Mouse (Mus musculus) liver, embryonic 16.5 days (tissue): ENCODE results near the gene Vcp. TPM values are rescaled to one million over a fixed set of nuclear protein-coding genes. Genes with fewer than 3 reads are reported as not detected.

ENCODE experiments used
- ATAC-seq: fragments of 200-750 bp; cut with Nextera tagmentation; 2 replicates; pipeline ENCODE4 v1.8.0; 2017; ENCODE audit warnings: low read depth, mild to moderate bottlenecking, moderate number of reproducible peaks, moderate library complexity
- H3K27ac ChIP-seq: fragments of 300-500 bp; sonication (generic); 2 replicates; pipeline ENCODE4 v1.5.1; 2014; ENCODE audit warnings: mild to moderate bottlenecking, low read length
- H3K27me3 ChIP-seq: fragments of 300-500 bp; sonication (generic); 2 replicates; pipeline ENCODE4 v1.6.1; 2014; ENCODE audit warnings: low read depth, low read length, mixed read lengths; ENCODE audit not compliant: control insufficient read depth, insufficient read depth
- H3K36me3 ChIP-seq: fragments of 300-500 bp; sonication (generic); 2 replicates; pipeline ENCODE4 v1.6.1; 2014; ENCODE audit warnings: mild to moderate bottlenecking; ENCODE audit not compliant: control insufficient read depth, insufficient read depth
- H3K4me1 ChIP-seq: fragments of 300-500 bp; sonication (generic); 2 replicates; pipeline ENCODE4 v1.6.1; 2014; ENCODE audit warnings: low read depth, low read length, mixed read lengths; ENCODE audit not compliant: control insufficient read depth
- H3K4me2 ChIP-seq: fragments of 300-500 bp; sonication (generic); 2 replicates; pipeline ENCODE4 v1.6.1; 2014; ENCODE audit warnings: low read depth, low read length, mixed read lengths
- H3K4me3 ChIP-seq: fragments of 300-500 bp; sonication (generic); 2 replicates; pipeline ENCODE4 v1.5.1; 2014; ENCODE audit warnings: low read depth, mild to moderate bottlenecking, low read length
- H3K9ac ChIP-seq: fragments of 300-500 bp; sonication (generic); 2 replicates; pipeline ENCODE4 v1.6.1; 2014; ENCODE audit warnings: low read depth, low read length
- H3K9me3 ChIP-seq: fragments of 300-500 bp; sonication (generic); replicated peaks from 2 replicates; pipeline ENCODE4 v1.6.1; 2016; ENCODE audit warnings: low read length; ENCODE audit not compliant: control insufficient read depth
- WGBS: fragments of 180-500 bp; shearing (Covaris S2); extraction: QIAGEN DNeasy Blood & Tissue Kit; methylation state at CpG from one replicate; pipeline ENCODE4 v1.1.7; 2014; ENCODE audit not compliant: insufficient replicate concordance; 5-methylcytosine and 5-hydroxymethylcytosine counted together
- polyA plus RNA-seq: library from polyadenylated mRNA; unstranded; fragments of >200 nt; fragmentation: Nextera tagmentation; extraction: Ambion mirVana; gene quantifications from 2 replicates; pipeline ENCODE4 v1.2.1, GENCODE M21; 2015

Gene Vcp
- polyA plus RNA-seq, 1 experiment from 2014 or later: 192 TPM

DNA sequence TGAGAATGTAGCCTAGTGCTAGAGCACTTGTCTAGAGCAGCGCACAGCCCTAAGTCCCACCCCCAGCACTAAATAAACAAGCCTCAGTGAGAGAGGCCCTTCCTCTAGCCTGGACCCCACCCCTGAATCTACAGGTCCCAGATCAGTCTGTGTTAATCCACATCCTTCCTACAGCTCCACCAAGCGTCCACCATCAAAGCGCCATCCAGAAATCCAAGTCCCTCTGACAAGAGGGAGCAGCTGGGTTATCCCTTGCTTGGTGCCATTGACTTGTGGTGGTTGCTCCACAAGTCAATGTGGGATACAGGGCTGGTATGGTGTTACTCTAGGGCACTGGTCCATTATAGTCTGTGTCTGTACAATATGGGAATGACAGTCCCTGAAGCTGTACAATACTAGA, 45.1 kb downstream of the Vcp start:
- WGBS: 75% methylated on average over 3 of the region's 3 CpGs
- no peak overlapping the region for H3K27ac ChIP-seq

GRCm38 (mm10) chr4:42954297-42954696, 46.0 kb downstream of the Vcp start:
- H3K4me1 ChIP-seq: peaks cover 2% of the 10 kb centered on the region; the same call in 1 of the 2 replicates
- peaks cover 13% of the 10 kb centered on the region for H3K27me3 ChIP-seq
- H3K4me2 ChIP-seq: no peak overlapping the region
- H3K4me3 ChIP-seq: no peak overlapping the region
- ATAC-seq: no peak
- 13% methylated on average over 10 of the region's 10 CpGs for WGBS
- no peak overlapping the region for H3K9ac ChIP-seq
- H3K9me3 ChIP-seq: no peaks in the 10 kb centered on the region
- no peak overlapping the region for H3K27ac ChIP-seq
- H3K36me3 ChIP-seq: no peaks in the 10 kb centered on the region

More for the DNA sequence above, 45.1 kb downstream of the Vcp start:
- Histone ChIP-seq H3K36me3 (no peaks in the 10 kb centered on the region), H3K4me1 (peaks cover under 1% of the 10 kb centered on the region; the same call in 1 of the 2 replicates), H3K9me3 (no peaks in the 10 kb centered on the region), H3K9ac (no peak overlapping the region), H3K4me2 (no peak overlapping the region), H3K27me3 (peaks cover 5% of the 10 kb centered on the region), H3K4me3 (no peak overlapping the region)
- ATAC-seq: no peak

- H3K9ac ChIP-seq: no peak overlapping the region
- no peaks in the 10 kb centered on the region for H3K36me3 ChIP-seq
- H3K4me1 ChIP-seq: peaks cover 2% of the 10 kb centered on the region; the same call in 1 of the 2 replicates
- peaks cover 20% of the 10 kb centered on the region for H3K27me3 ChIP-seq
- no peak overlapping the region for H3K27ac ChIP-seq
- no peaks in the 10 kb centered on the region for H3K9me3 ChIP-seq
- 56% methylated on average over 10 of the region's 10 CpGs for WGBS
- H3K4me2 ChIP-seq: no peak overlapping the region
- H3K4me3 ChIP-seq: no peak overlapping the region
- no peak for ATAC-seq
Observed at GRCm38 (mm10) chr4:42953435-42954094, 46.7 kb downstream of the Vcp start.

GRCm38 (mm10) chr4:42952563-42952962, 47.7 kb downstream of the Vcp start:
- Histone ChIP-seq H3K4me3 (no peak overlapping the region), H3K9ac (no peak overlapping the region), H3K27ac (no peak overlapping the region), H3K36me3 (no peaks in the 10 kb centered on the region), H3K4me2 (no peak overlapping the region), H3K27me3 (peaks cover 30% of the 10 kb centered on the region), H3K9me3 (no peaks in the 10 kb centered on the region), H3K4me1 (peaks cover 2% of the 10 kb centered on the region; the same call in 1 of the 2 replicates)
- 63% methylated on average over 7 of the region's 7 CpGs for WGBS
- ATAC-seq: no peak

GRCm38 (mm10) chr4:42951206-42952195, 48.8 kb downstream of the Vcp start:
- Histone ChIP-seq H3K27me3 (peaks cover 38% of the 10 kb centered on the region), H3K9ac (no peak overlapping the region), H3K27ac (no peak overlapping the region), H3K9me3 (no peaks in the 10 kb centered on the region), H3K4me2 (no peak overlapping the region), H3K4me3 (no peak overlapping the region), H3K36me3 (no peaks in the 10 kb centered on the region), H3K4me1 (peaks cover 2% of the 10 kb centered on the region; the same call in 1 of the 2 replicates)
- ATAC-seq: no peak
- 51% methylated on average over 11 of the region's 11 CpGs for WGBS

DNA sequence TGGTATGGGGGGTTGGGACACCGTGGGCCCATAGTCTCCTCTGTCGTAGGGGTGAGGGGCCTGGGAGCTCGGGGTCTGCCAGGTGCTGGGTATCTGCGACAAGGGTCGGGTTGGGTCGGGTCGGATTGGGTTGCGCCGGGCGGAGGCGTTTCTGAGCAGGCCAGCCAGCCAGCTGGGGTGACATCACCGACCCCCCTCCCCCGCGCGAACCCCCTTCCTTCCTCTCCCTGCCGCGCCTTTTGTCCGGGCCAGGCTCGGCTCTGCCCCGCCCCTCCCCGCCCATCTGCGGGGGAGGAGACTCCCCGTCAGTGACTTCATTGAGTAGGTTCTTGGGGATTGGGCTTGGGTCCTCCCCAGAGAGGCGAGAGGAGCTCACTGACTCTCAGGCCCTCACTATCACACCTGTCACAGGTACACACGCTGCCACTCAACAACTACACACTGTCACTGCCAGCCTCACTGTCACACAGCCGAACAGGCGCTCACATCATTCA, 50.2 kb downstream of the Vcp start:
- Histone ChIP-seq H3K27me3 (peaks cover 38% of the 10 kb centered on the region), H3K4me2 (peak overlapping the region; percentile 75), H3K4me3 (peak overlapping the region; percentile 68), H3K27ac (peak overlapping the region; percentile 33; the same call in 1 of the 2 replicates), H3K4me1 (peaks cover 2% of the 10 kb centered on the region; the same call in 1 of the 2 replicates), H3K9me3 (no peaks in the 10 kb centered on the region), H3K9ac (peak overlapping the region; percentile 64), H3K36me3 (no peaks in the 10 kb centered on the region)
- peak; percentile 45 for ATAC-seq
- 2% methylated on average over 22 of the region's 27 CpGs for WGBS

- H3K4me2 ChIP-seq: peak within 1 kb of the TSS; percentile 75
- peak within 1 kb of the TSS; percentile 33; the same call in 1 of the 2 replicates for H3K27ac ChIP-seq
- H3K9ac ChIP-seq: peak within 1 kb of the TSS; percentile 64
- peak within 1 kb of the TSS; percentile 68 for H3K4me3 ChIP-seq
- H3K36me3 ChIP-seq: no peaks in the 10 kb centered on the region
- peak; percentile 97 for ATAC-seq
- no peaks in the 10 kb centered on the region for H3K9me3 ChIP-seq
- H3K27me3 ChIP-seq: peaks cover 38% of the 10 kb centered on the region
- H3K4me1 ChIP-seq: peaks cover 2% of the 10 kb centered on the region; the same call in 1 of the 2 replicates
- WGBS: under 1% methylated on average over 39 of the region's 39 CpGs
Observed at GRCm38 (mm10) chr4:42949676-42950051, 50.6 kb downstream of the Vcp start, which contains the start of gene Dnajb5. TSS of gene Dnajb5 (plus strand) at chr4:42949814.

- peak overlapping the region; percentile 68; the same call in 1 of the 2 replicates for H3K4me3 ChIP-seq
Observed at GRCm38 (mm10) chr4:42949051-42949675, 51.1 kb downstream of the Vcp start.

More at GRCm38 (mm10) chr4:42949051-42949675, 51.1 kb downstream of the Vcp start:
- Histone ChIP-seq H3K27ac (no peak overlapping the region), H3K4me2 (peak overlapping the region; percentile 75), H3K9ac (no peak overlapping the region), H3K9me3 (no peaks in the 10 kb centered on the region), H3K36me3 (no peaks in the 10 kb centered on the region), H3K4me1 (peaks cover 2% of the 10 kb centered on the region; the same call in 1 of the 2 replicates), H3K27me3 (peaks cover 38% of the 10 kb centered on the region)
- 9% methylated on average over 14 of the region's 14 CpGs for WGBS
- ATAC-seq: no peak
